Comparison of ENCODE assay signal across 12 mouse cellular contexts in the genomic region with DNA sequence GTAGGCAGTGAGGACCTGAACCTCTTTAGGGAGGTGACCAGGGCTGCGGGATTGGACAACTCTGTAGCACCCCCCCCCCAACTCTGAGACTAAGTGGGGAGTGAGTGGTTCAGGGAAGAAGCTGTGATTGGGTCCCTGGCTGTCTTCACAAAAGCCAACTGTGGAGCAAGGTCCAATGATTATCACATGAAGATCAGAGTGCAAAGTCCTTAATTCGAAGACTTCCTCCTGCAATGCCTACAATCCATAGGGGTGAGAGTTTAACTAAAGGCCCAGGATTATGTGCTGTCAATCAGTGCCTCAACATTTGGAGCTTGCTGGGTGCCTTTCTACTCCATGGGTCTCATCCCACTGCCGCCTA. TPM values are rescaled to one million over a fixed set of nuclear protein-coding genes. Genes with fewer than 3 reads are reported as not detected.
DNase-seq lines count a peak whose midpoint lies in the region; ATAC-seq lines count a peak whose summit lies in the region.
"Had no signal": no experiment of that assay in that cellular context is flagged by ENCODE, and none has a peak within 500 bp of the region (broad histone marks: within the 10 kb centered on the region; RNA-seq: fewer than 3 reads in every experiment).

No protein-coding gene starts in this region.

- 60% methylated on average over 3 of the region's 3 CpGs for WGBS in heart, embryonic 13.5 days
- 51% methylated on average over 3 of the region's 3 CpGs for WGBS in lung, embryonic 16.5 days
- 51% methylated on average over 3 of the region's 3 CpGs for WGBS in intestine, embryonic 16.5 days
- WGBS in stomach, embryonic 15.5 days: 59% methylated on average over 3 of the region's 3 CpGs

- no peaks in the 10 kb centered on the region for H3K27me3 ChIP-seq in heart, embryonic 13.5 days (replicated peaks)
- H3K27me3 ChIP-seq in lung, embryonic 16.5 days (ENCODE audit: control insufficient read depth, insufficient read depth, low read depth, low read length): no peaks in the 10 kb centered on the region
- no peaks in the 10 kb centered on the region for H3K27me3 ChIP-seq in intestine, embryonic 16.5 days (replicated peaks; ENCODE audit: control insufficient read depth, insufficient read depth, low read length)
- H3K27me3 ChIP-seq in stomach, embryonic 15.5 days (replicated peaks): no peaks in the 10 kb centered on the region
- H3K27me3 ChIP-seq: CH12.LX had no signal

- H3K4me1 ChIP-seq in heart, embryonic 13.5 days: peaks cover 26% of the 10 kb centered on the region
- peaks cover 47% of the 10 kb centered on the region for H3K4me1 ChIP-seq in lung, embryonic 16.5 days (replicated peaks; ENCODE audit: control insufficient read depth, insufficient read depth, low read length)
- H3K4me1 ChIP-seq in intestine, embryonic 16.5 days (ENCODE audit: control insufficient read depth, insufficient read depth, low read length): peaks cover 32% of the 10 kb centered on the region
- peaks cover 16% of the 10 kb centered on the region; the same call in 1 of the 2 replicates for H3K4me1 ChIP-seq in stomach, embryonic 15.5 days
- H3K4me1 ChIP-seq: liver, embryonic 12.5 days had no signal

- ATAC-seq in heart, embryonic 13.5 days (ENCODE audit: extremely low read depth, insufficient number of reproducible peaks, low FRiP score, low TSS enrichment): no peak
- ATAC-seq in lung, embryonic 16.5 days (ENCODE audit: low read depth): no peak
- peak; percentile 69 for ATAC-seq in intestine, embryonic 16.5 days
- ATAC-seq in stomach, embryonic 15.5 days (ENCODE audit: insufficient read depth, low FRiP score, low read depth): no peak; the same call in 1 of the 2 replicates
- ATAC-seq: liver, embryonic 12.5 days had no signal

- 0 out of 2 replicates have a peak overlapping the region, but pooled peaks have one; percentile 33 for H3K9ac ChIP-seq in heart, embryonic 13.5 days
- H3K9ac ChIP-seq in lung, embryonic 16.5 days (ENCODE audit: low read length): peak overlapping the region; percentile 34
- peak overlapping the region; percentile 48 for H3K9ac ChIP-seq in intestine, embryonic 16.5 days (ENCODE audit: low read depth, low read length)
- no peak overlapping the region for H3K9ac ChIP-seq in stomach, embryonic 15.5 days
- H3K9ac ChIP-seq: liver, embryonic 12.5 days had no signal

- H3K9me3 ChIP-seq in heart, embryonic 13.5 days: no peaks in the 10 kb centered on the region
- H3K9me3 ChIP-seq in lung, embryonic 16.5 days (ENCODE audit: control insufficient read depth, low read length): no peaks in the 10 kb centered on the region
- no peaks in the 10 kb centered on the region for H3K9me3 ChIP-seq in intestine, embryonic 16.5 days (ENCODE audit: control insufficient read depth, low read length)
- H3K9me3 ChIP-seq in stomach, embryonic 15.5 days: no peaks in the 10 kb centered on the region
- H3K9me3 ChIP-seq: hindbrain, embryonic 10.5 days; liver, embryonic 12.5 days had no signal

- peak overlapping the region; percentile 63 for H3K4me2 ChIP-seq in heart, embryonic 13.5 days
- peak overlapping the region; percentile 52 for H3K4me2 ChIP-seq in lung, embryonic 16.5 days (ENCODE audit: low read depth, low read length)
- peak overlapping the region; percentile 56 for H3K4me2 ChIP-seq in intestine, embryonic 16.5 days (ENCODE audit: low read depth, low read length)
- H3K4me2 ChIP-seq in stomach, embryonic 15.5 days: peak overlapping the region; percentile 43
- H3K4me2 ChIP-seq: liver, embryonic 12.5 days had no signal

- H3K4me3 ChIP-seq in heart, embryonic 13.5 days: peak overlapping the region; percentile 58
- peak overlapping the region; percentile 48; the same call in 1 of the 2 replicates for H3K4me3 ChIP-seq in lung, embryonic 16.5 days (ENCODE audit: low read length)
- peak overlapping the region; percentile 54 for H3K4me3 ChIP-seq in intestine, embryonic 16.5 days (ENCODE audit: low read length)
- H3K4me3 ChIP-seq in stomach, embryonic 15.5 days (replicated peaks): peak overlapping the region; percentile 44
- H3K4me3 ChIP-seq: hindbrain, embryonic 10.5 days; liver, embryonic 12.5 days had no signal

- 0 out of 2 replicates have a peak, but pooled peaks cover 6% of the 10 kb centered on the region for H3K36me3 ChIP-seq in heart, embryonic 13.5 days
- H3K36me3 ChIP-seq in lung, embryonic 16.5 days (ENCODE audit: control insufficient read depth, insufficient read depth, low read length): peaks cover 6% of the 10 kb centered on the region
- H3K36me3 ChIP-seq in intestine, embryonic 16.5 days (ENCODE audit: control insufficient read depth, insufficient read depth, low read length): no peaks in the 10 kb centered on the region
- H3K36me3 ChIP-seq in stomach, embryonic 15.5 days: no peaks in the 10 kb centered on the region
- H3K36me3 ChIP-seq: hindbrain, embryonic 10.5 days; liver, embryonic 12.5 days had no signal

- peak overlapping the region; percentile 92 for H3K27ac ChIP-seq in heart, embryonic 13.5 days (replicated peaks)
- H3K27ac ChIP-seq in lung, embryonic 16.5 days (ENCODE audit: low read length): peak overlapping the region; percentile 87
- H3K27ac ChIP-seq in intestine, embryonic 16.5 days (ENCODE audit: low read length): peak overlapping the region; percentile 96
- H3K27ac ChIP-seq in stomach, embryonic 15.5 days: peak overlapping the region; percentile 88
- H3K27ac ChIP-seq: liver, embryonic 12.5 days had no signal

- DNase-seq in heart, adult 8-10 months (ENCODE audit: low spot score): no peak
- DNase-seq in lung, adult 18-20 months: no peak
- no peak for DNase-seq in yolk sac, embryonic 10.5 days (ENCODE audit: low spot score)

RNA-seq across cellular contexts. Expression of a gene that starts 0.3 kb away (rescaled TPM):
- 37.4 and 38.4 TPM in 2 replicates for polyA plus RNA-seq in heart, embryonic 13.5 days (2015; fragmentation: Nextera tagmentation; extraction: Ambion mirVana)
- 10 to 100 TPM; 24.4 to 52.4 (median 41.1) TPM for total RNA-seq in heart, adult 8-10 months (2022)
- polyA plus RNA-seq in lung, embryonic 16.5 days (2015; fragmentation: Nextera tagmentation; extraction: Ambion mirVana): 114 TPM in 2 replicates
- 46.2 and 59.7 TPM in 2 replicates for polyA plus RNA-seq in intestine, embryonic 16.5 days (2015; fragmentation: Nextera tagmentation; extraction: Ambion mirVana)
- polyA plus RNA-seq in stomach, embryonic 15.5 days (2015; fragmentation: Nextera tagmentation; extraction: Ambion mirVana): 77.5 and 112 TPM in 2 replicates

RNA-seq across cellular contexts. Expression of a gene that starts 51.9 kb away (rescaled TPM):
- not detected in 2 replicates for polyA plus RNA-seq in heart, embryonic 13.5 days (2015; fragmentation: Nextera tagmentation; extraction: Ambion mirVana)
- total RNA-seq in heart, adult 8-10 months (2022): not detected
- 0.15 and 0.49 TPM in 2 replicates for polyA plus RNA-seq in lung, embryonic 16.5 days (2015; fragmentation: Nextera tagmentation; extraction: Ambion mirVana)
- polyA plus RNA-seq in intestine, embryonic 16.5 days (2015; fragmentation: Nextera tagmentation; extraction: Ambion mirVana): 0.10 and 0.11 TPM in 2 replicates
- polyA plus RNA-seq in stomach, embryonic 15.5 days (2015; fragmentation: Nextera tagmentation; extraction: Ambion mirVana): 1.0 and 4.0 TPM in 2 replicates
- total RNA-seq: adrenal gland, postnatal 36 days; CH12.LX had no signal
- polyA plus RNA-seq: hindbrain, embryonic 10.5 days; liver, embryonic 12.5 days; thymus, adult 2 months had no signal
